Mouse (Mus musculus) intestine, embryonic 14.5 days (tissue): ENCODE results near the gene Acpp. TPM values are rescaled to one million over a fixed set of nuclear protein-coding genes. Genes with fewer than 3 reads are reported as not detected.

ENCODE experiments used
- ATAC-seq: fragments of 200-750 bp; cut with Nextera tagmentation; replicated peaks from 2 replicates; pipeline ENCODE4 v1.8.0; 2017; ENCODE audit warnings: low read depth, moderate number of reproducible peaks, moderate TSS enrichment, moderate library complexity; ENCODE audit not compliant: low FRiP score, low TSS enrichment
- DNase-seq: peaks from one replicate; pipeline ENCODE4 v3.0.0-alpha.2; 2018; ENCODE audit warnings: low spot score
- H3K27ac ChIP-seq: fragments of 300-500 bp; sonication (generic); 2 replicates; pipeline ENCODE4 v1.5.1; 2014; ENCODE audit warnings: low read depth, mild to moderate bottlenecking, control low read depth
- H3K27me3 ChIP-seq: fragments of 300-500 bp; sonication (generic); replicated peaks from 2 replicates; pipeline ENCODE4 v1.6.1; 2014; ENCODE audit warnings: low read length, control low read depth; ENCODE audit not compliant: control insufficient read depth, insufficient read depth
- H3K36me3 ChIP-seq: fragments of 300-500 bp; sonication (generic); 2 replicates; pipeline ENCODE4 v1.6.1; 2014; ENCODE audit warnings: low read length, control low read depth; ENCODE audit not compliant: control insufficient read depth, insufficient read depth
- H3K4me1 ChIP-seq: fragments of 300-500 bp; sonication (generic); replicated peaks from 2 replicates; pipeline ENCODE4 v1.6.1; 2014; ENCODE audit warnings: low read length, control low read depth, mixed read lengths; ENCODE audit not compliant: control insufficient read depth, insufficient read depth
- H3K4me2 ChIP-seq: fragments of 300-500 bp; sonication (generic); 2 replicates; pipeline ENCODE4 v1.6.1; 2014; ENCODE audit warnings: low read length
- H3K4me3 ChIP-seq: fragments of 300-500 bp; sonication (generic); 2 replicates; pipeline ENCODE4 v1.5.1; 2014; ENCODE audit warnings: low read depth, low read length, control low read depth, mixed read lengths
- H3K9ac ChIP-seq: fragments of 300-500 bp; sonication (generic); 2 replicates; pipeline ENCODE4 v1.6.1; 2014; ENCODE audit warnings: mild to moderate bottlenecking, low read length
- H3K9me3 ChIP-seq: fragments of 300-500 bp; sonication (generic); 2 replicates; pipeline ENCODE4 v1.6.1; 2016; ENCODE audit warnings: low read length, control low read depth; ENCODE audit not compliant: control insufficient read depth
- WGBS: fragments of 180-500 bp; shearing (Covaris S2); extraction: QIAGEN DNeasy Blood & Tissue Kit; methylation state at CpG from one replicate; pipeline ENCODE4 v1.1.7; 2014; 5-methylcytosine and 5-hydroxymethylcytosine counted together
- polyA plus RNA-seq: library from polyadenylated mRNA; unstranded; fragments of >200 nt; fragmentation: Nextera tagmentation; extraction: Ambion mirVana; gene quantifications from 2 replicates; pipeline ENCODE4 v1.2.1, GENCODE M21; 2014

Gene Acpp
- polyA plus RNA-seq, 1 experiment from 2014 or later: 0.92 TPM

DNA sequence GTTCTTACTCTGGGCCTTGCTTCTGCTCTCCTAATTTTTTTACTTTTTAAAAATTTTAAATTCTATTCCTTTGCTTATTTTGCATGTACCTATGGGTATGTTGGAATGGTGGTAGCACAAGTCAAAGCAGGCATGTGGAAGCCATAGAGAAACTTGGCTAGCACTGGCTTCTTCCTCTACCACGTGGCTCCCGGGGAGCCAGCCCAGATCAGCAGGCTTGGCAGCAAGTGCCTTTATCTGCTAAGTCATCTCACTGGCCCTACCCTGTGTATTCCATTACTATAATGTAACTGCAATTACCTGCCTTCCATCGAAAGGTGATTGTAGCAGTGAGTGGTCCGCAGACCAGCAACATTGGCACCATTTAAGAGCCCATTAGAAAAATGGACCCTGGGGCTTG, 22.8 kb upstream of the Acpp start:
- WGBS: 89% methylated on average over 4 of the region's 4 CpGs
- Histone ChIP-seq H3K4me2 (no peak overlapping the region), H3K27ac (no peak overlapping the region), H3K4me1 (no peaks in the 10 kb centered on the region), H3K9me3 (0 out of 2 replicates have a peak, but pooled peaks cover 3% of the 10 kb centered on the region), H3K36me3 (no peaks in the 10 kb centered on the region), H3K9ac (no peak overlapping the region), H3K27me3 (no peaks in the 10 kb centered on the region), H3K4me3 (no peak overlapping the region)
- DNase-seq (no peak), ATAC-seq (no peak)

DNA sequence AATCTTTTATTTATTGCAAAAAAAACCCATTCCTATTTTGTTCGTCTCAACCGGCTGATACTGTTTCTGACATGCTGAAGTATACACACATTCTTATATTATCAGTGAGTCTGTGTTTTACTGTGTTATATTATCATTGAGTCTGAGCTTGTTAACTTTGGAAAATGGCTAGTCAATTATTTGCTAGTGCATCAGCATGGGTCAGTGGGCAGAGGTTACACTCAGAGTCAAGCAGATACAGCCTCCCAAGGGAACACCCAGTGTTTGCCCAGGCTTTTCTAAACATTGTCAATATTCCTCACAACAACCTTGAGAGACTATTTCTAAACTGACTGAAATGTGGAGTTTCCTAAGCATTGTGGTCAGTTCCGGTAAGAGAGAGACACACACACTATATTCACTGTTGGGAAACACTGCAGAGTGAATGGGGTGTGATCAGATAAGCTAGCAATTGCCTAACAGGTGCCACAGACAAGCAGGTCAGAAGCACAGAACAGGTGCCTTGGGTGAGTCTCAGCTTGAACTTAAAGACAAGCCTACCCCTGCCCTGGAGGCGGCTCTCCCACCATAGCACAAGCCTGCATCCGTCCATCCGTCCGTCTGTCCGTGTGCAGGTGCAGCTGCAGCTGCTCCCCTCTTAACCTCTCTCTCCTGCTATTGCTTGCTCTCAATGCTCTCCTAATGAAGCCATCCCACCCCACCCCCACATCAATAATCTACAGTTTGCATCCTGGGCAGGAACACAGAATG, 18.1 kb upstream of the Acpp start:
- H3K4me1 ChIP-seq: no peaks in the 10 kb centered on the region
- no peaks in the 10 kb centered on the region for H3K27me3 ChIP-seq
- H3K9ac ChIP-seq: no peak overlapping the region
- WGBS: 59% methylated on average over 8 of the region's 8 CpGs
- no peak overlapping the region; the same call in 1 of the 2 replicates for H3K27ac ChIP-seq
- no peak overlapping the region for H3K4me2 ChIP-seq
- no peak overlapping the region for H3K4me3 ChIP-seq
- no peaks in the 10 kb centered on the region for H3K9me3 ChIP-seq
- ATAC-seq: peak; percentile 81
- H3K36me3 ChIP-seq: no peaks in the 10 kb centered on the region
- no peak for DNase-seq

DNA sequence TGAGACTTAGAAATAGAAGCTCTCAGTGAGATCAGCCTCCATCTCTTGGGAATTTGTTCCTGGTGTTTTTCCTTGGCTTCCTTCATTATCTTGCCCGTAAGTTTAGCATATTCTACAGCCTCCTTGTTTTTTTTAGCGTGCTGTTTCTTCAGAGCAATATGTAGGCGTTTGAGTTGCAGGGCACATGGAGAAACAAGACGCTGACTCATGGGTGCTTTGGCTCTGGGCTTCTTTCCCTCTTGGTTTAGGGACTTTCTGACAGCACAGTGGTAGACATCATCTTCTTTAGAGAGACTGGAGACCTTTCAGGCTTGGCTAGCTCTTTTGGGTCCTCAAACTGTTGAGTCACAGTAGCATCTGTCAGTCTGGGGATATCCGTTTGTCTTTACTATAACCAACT, 6.6 kb upstream of the Acpp start:
- Histone ChIP-seq H3K4me2 (no peak overlapping the region), H3K36me3 (no peaks in the 10 kb centered on the region), H3K27ac (no peak overlapping the region), H3K9me3 (no peaks in the 10 kb centered on the region), H3K27me3 (no peaks in the 10 kb centered on the region), H3K9ac (no peak overlapping the region), H3K4me3 (no peak overlapping the region), H3K4me1 (no peaks in the 10 kb centered on the region)
- no peak for ATAC-seq
- 83% methylated on average over 5 of the region's 5 CpGs for WGBS
- no peak for DNase-seq

DNA sequence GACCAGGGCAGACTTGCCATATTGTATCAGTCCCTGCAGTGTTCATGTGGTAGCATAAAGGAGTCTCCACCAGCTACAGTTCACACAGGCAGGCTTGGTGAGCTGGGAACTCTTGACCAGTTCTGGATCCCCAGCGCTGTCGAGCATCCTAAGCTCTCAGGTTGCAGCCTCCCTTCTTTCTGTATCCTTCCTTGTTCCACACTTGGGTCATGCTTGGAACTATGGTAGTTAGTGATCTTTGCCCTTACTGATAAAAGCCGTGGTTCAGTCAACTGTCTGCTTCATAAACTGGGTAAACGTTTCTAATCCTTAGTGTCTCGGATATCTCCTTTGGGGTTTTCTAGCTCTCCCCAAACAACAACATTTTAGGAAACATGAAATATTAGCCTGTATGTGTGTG, 1.9 kb upstream of the Acpp start:
- no peak for ATAC-seq
- DNase-seq: no peak
- Histone ChIP-seq H3K9me3 (no peaks in the 10 kb centered on the region), H3K4me3 (no peak overlapping the region), H3K27me3 (no peaks in the 10 kb centered on the region), H3K27ac (no peak overlapping the region), H3K9ac (no peak overlapping the region), H3K36me3 (no peaks in the 10 kb centered on the region), H3K4me2 (no peak overlapping the region), H3K4me1 (peaks cover 6% of the 10 kb centered on the region)
- WGBS: 75% methylated on average over 5 of the region's 5 CpGs

DNA sequence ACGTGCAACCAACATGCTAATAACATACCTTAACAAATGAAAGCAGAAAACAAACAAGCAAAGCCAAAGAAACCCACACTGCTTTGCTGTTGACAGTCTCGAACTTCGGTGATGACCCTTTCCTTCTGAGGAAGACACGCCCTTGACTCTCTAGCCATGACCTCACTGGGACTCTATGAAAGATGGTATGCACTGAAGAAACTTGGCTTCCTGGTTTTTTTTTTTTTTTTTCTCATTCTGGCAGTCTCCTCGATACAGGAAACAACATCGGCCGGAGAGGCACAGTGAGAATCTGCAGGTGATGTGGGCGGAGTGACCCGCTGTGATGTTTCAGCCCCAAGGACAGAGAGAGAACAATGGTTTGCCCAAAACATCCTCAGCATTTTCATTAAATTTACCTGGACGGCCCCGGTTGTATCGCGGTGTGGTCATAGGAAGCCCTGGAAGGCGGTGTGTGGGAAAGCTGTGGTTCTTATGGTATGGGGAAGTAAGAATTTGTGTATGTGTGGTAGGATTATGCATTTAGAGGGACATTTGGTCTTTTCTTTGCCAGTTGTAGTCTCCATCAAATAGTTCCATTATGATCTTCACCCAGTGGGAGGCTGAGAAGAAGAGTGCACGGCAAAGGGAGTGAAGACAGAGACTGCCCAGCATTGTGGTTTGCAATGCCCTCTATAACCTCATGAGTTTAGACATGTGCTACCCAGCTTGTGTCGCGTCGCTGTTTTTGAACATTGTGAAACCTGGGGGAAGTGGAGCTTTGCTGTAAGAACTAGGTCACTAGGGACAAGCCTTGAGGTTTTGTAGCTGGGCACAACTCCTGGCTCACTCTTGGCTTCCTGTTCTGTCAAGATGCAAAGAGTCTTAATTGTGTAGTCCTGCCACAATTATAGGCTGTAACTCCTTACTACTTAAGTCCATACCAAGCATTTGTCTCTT, 1.2 kb upstream of the Acpp start:
- ATAC-seq (no peak), DNase-seq (peak; percentile 48)
- Histone ChIP-seq H3K27me3 (no peaks in the 10 kb centered on the region), H3K27ac (no peak overlapping the region), H3K4me2 (no peak overlapping the region), H3K9ac (no peak overlapping the region), H3K4me1 (peaks cover 6% of the 10 kb centered on the region), H3K9me3 (no peaks in the 10 kb centered on the region), H3K4me3 (no peak overlapping the region), H3K36me3 (no peaks in the 10 kb centered on the region)
- 84% methylated on average over 18 of the region's 18 CpGs for WGBS

DNA sequence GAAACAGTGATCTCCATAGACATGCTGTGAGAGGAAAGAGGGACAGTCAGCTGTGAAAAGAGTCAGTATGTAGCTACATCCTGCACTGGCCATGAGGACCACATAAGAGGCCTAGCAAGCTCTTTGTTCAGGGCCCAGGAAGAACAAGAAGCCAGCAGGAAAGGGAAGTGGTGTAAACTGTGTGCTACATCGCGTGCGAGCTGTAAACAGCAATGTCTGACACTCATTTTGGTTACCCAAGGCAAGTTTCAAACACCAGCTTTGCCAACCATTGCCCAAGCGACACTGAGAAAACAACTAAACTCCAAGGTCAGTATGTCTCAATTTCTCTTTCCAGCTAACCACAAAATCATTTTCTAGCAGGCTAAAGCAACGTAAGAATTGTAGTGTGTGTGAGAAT, 6.2 kb downstream of the Acpp start:
- no peak overlapping the region for H3K4me3 ChIP-seq
- no peak overlapping the region for H3K27ac ChIP-seq
- no peaks in the 10 kb centered on the region for H3K36me3 ChIP-seq
- H3K4me2 ChIP-seq: no peak overlapping the region
- DNase-seq (no peak), ATAC-seq (no peak)
- no peaks in the 10 kb centered on the region for H3K4me1 ChIP-seq
- H3K9ac ChIP-seq: no peak overlapping the region
- no peaks in the 10 kb centered on the region for H3K9me3 ChIP-seq
- no peaks in the 10 kb centered on the region for H3K27me3 ChIP-seq
- 82% methylated on average over 5 of the region's 5 CpGs for WGBS

DNA sequence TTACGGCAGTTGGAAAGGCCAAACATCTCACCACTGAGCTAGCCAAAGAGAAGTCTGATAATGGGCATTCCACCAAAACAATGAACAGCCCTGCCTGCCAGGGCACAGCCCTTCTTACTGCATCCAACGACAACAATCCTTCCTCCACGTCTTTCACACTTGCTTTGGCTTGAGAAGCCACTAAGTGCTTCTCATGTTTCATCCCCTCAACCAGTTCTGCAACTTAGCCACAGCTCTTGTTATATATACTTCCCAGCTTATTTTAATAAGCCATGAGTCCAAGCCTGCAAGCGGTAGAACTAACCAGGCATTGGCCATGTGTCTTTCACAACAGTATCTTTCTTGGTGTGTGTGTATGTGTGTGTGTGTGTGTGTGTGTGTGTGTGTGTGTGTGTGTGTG, 8.9 kb downstream of the Acpp start:
- H3K9me3 ChIP-seq: no peaks in the 10 kb centered on the region
- no peak overlapping the region for H3K4me2 ChIP-seq
- H3K4me3 ChIP-seq: no peak overlapping the region
- ATAC-seq (no peak), DNase-seq (no peak)
- no peak overlapping the region for H3K9ac ChIP-seq
- no peaks in the 10 kb centered on the region for H3K27me3 ChIP-seq
- no peaks in the 10 kb centered on the region for H3K36me3 ChIP-seq
- no peak overlapping the region for H3K27ac ChIP-seq
- 64% methylated on average over 4 of the region's 4 CpGs for WGBS
- no peaks in the 10 kb centered on the region for H3K4me1 ChIP-seq

DNA sequence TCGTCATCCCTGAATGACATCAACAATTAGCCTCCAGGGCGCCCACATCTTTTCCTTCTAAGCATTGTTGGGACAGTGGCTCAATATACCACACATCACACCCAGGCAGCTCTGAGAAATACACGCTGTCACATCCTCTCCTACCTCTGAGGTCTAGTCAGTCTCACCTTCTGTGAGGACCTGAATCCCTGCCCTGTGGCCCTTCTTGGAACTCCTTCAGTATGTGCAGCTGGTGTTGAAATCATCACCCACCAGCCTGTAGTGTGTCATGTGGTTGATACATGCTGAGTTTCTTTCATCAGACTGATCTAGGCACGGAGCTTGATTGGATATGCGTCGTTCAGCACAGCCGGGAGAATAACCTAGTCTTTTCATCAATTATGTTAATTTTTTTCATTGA, 16.0 kb downstream of the Acpp start:
- no peaks in the 10 kb centered on the region for H3K4me1 ChIP-seq
- H3K27me3 ChIP-seq: no peaks in the 10 kb centered on the region
- no peaks in the 10 kb centered on the region for H3K36me3 ChIP-seq
- H3K27ac ChIP-seq: no peak overlapping the region
- DNase-seq (no peak), ATAC-seq (no peak)
- no peak overlapping the region for H3K4me3 ChIP-seq
- H3K9ac ChIP-seq: no peak overlapping the region
- no peaks in the 10 kb centered on the region for H3K9me3 ChIP-seq
- 67% methylated on average over 7 of the region's 7 CpGs for WGBS
- H3K4me2 ChIP-seq: no peak overlapping the region
